Mouse (Mus musculus) frontal cortex, postnatal 14 days (tissue): Measurements from ENCODE around the gene Coq7.

Experiments
- DNase-seq, 2 experiments: peaks; one replicate each; pipeline ENCODE4 v3.0.0; 2022; ENCODE audit warnings: low spot score in 2 of 2

The Coq7 gene

GRCm38 (mm10) chr7:118494892-118495579, 38.1 kb downstream of the Coq7 start:
- no peak for DNase-seq

DNA sequence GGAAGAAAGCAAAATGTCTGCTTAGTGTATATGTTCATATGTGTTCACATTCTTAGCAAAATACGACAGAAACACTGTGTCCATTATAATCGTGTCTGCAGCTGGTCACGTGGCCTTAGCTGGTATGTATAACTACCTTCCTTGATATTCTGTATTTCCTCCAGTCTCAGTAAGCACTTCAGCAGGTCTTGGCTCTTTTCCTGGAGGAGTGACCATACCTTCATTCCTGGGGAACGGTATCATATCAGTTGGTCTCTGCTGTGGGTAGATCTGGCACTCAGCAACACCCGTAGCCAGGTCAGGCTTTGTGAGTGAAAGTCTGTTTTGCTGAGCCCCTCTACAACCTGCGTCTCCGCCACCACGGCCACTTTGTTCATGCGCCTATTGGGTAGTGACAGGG, 39.3 kb downstream of the Coq7 start:
- DNase-seq: no peak

- peak in 1 of 2 experiments; percentile 21 for DNase-seq
These were observed 41.6 kb downstream of the Coq7 start, which contains the start of gene Itpripl2 for GRCm38 (mm10) chr7:118491431-118492147. Gene Itpripl2, minus strand, starts transcription at chr7:118491975.

- peak in 1 of 2 experiments; percentile 9 for DNase-seq
These were observed 42.3 kb downstream of the Coq7 start for GRCm38 (mm10) chr7:118490666-118491430.

DNA sequence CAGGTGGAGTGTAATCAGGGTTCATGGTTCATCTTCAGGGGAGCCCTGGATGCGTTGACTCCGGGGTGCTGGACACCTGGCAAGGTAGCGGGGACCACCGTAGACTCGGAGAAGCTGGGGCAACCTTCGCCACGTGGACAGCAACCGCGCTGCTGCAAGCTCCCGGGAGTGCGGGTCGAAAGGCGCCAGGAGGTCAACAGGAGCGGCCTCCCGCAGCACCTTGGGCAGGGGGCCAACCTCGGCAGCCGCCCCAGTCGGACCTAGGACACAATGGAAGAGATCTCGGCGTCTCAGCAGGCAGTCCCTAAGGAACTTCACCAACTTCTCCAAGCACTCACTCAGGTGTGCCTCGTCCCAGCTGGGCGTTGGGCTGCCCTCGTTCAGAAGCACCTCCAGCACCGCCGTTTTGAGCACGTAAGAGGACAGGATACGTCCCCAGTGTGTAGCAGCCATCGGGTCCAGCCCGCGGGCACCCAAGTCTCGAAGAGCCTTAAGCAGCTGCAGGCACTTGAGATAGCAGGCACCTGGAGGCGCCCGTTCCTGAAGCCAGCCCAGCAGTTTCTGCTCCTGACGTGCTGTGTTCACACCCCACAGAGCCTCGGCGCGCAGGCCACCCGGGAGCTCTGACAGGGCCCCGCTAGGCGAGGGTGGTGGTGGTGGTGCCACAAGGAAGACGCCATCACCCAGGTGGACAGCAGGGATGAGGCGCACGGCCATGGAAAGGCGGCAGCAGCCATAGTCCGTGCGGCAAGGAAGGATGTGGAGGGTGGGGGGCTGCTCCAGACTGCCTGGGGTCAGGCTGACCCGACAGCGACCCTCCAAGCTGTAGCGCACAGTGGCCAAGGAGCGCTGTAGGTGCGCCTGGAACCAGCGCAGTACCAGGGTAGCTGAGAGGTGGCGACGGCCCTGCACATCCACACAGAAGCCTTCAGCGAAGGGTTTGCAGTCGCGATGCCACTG, 43.2 kb downstream of the Coq7 start:
- DNase-seq: no peak

GRCm38 (mm10) chr7:118488060-118488664, 45.0 kb downstream of the Coq7 start:
- DNase-seq: no peak

- DNase-seq: no peak
These were observed 46.2 kb downstream of the Coq7 start for GRCm38 (mm10) chr7:118486917-118487316.

DNA sequence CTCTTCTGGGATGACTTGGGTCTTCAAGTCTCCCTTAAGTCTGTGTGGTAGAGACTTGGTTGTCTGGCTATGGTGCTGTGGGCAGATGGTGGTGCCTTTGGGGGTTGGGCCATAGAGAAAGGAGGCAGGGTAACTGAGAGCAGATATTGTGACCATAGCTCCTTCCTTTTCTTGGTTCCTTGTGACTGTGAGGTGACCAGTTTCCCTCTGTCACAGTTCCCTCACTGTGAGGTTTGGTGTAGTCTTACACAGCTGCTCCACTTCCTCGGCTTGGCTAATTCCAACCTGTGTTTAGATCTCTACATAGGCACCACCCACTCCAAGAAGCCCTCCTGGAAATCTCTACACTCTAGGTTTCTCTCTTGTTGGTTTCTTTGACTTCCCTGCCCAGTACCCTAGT, 49.2 kb downstream of the Coq7 start:
- DNase-seq: no peak

DNA sequence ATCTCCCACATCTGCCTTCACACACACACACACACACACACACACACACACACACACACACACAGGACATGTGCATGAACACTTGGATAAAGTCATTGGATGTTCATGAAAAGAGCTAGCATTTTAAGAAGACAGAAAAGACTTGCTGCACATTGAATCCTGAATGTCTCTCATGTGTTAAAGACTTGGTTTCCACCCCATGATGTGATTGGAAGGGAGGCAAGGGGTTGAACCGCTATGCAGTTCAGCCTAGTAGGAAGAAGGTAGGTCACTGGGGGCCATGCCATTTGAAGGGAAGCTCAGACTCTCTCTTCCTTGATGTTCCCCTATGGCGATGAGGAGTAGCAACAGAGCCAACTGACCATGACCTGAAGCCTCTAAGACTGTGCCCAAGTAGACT, 51.2 kb downstream of the Coq7 start:
- DNase-seq: no peak

- no peak for DNase-seq
These were observed 51.9 kb downstream of the Coq7 start for GRCm38 (mm10) chr7:118481047-118481810.

GRCm38 (mm10) chr7:118480160-118480709, 52.9 kb downstream of the Coq7 start:
- no peak for DNase-seq

GRCm38 (mm10) chr7:118478835-118479312, 54.3 kb downstream of the Coq7 start:
- DNase-seq: no peak

- DNase-seq: no peak
These were observed 56.7 kb downstream of the Coq7 start for GRCm38 (mm10) chr7:118476428-118476827.

- DNase-seq: no peak
These were observed 58.0 kb downstream of the Coq7 start for GRCm38 (mm10) chr7:118475008-118475705.

DNA sequence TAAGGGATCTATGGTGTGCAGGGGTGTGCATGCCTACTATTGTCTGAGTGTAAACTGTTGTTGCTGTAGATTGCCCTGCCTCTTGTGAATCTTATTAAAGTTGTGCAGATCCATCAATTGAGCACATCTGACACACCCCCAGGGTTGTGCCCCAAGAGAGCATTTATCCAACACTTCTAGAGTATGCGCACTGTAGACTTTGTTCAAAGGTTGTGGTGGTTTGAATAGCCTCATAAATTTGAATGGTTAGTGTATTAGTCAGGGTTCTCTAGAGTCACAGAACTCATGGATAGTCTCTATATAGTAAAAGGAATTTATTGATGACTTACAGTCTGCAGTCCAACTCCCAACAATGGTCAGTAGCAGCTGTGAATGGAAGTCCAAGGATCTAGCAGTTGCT, 60.3 kb downstream of the Coq7 start:
- DNase-seq: no peak

- no peak for DNase-seq
These were observed 65.1 kb downstream of the Coq7 start for GRCm38 (mm10) chr7:118468060-118468459.

GRCm38 (mm10) chr7:118464432-118464831, 68.7 kb downstream of the Coq7 start:
- no peak for DNase-seq

DNA sequence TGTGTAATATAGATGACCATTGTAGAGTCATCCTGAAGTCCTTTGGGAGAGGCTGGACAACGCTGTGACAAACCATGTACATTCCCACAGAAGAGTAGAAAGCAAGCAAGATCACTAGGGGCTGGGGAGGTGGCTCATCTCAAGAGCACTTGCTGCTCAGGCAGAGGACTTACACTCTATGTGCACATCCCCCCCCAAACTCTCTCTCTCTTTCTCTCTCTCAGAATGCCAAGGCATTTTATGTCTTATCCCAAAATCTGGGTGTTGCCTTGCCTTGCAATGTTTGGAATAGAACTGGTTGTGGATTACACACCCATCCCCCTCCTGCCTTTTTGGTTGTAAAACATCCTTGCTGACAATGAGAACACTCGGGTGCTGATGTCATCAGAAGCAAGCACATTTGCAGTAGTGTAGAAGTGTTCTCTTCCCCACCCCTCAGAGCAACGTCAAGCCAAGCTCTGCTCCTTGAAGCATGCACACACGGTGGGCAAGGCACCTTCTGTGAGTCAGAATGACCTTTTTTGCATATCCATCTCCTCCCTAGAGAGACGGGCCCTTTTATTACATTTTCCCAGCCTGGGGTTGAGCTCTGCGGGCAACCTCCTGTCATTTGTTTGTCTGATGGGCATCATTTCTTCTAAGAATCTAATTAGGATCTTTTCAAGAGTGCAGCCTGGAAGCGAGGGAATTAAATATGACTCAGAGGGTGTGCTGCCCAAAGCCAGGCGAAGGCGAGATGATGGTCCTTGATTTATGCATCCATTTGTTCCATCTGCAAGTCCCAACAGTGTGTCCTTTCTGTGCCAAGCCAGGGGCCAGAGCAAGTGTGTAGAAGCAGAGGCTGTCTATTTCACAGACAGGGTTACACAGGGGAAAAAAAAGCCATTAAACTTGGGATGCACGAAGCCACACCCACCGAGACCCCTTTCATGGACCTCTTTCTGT, 70.1 kb downstream of the Coq7 start:
- no peak for DNase-seq
